Mouse (Mus musculus): ENCODE data around the gene Ugt1a1. TPM values are rescaled to one million over a fixed set of nuclear protein-coding genes. Genes with fewer than 3 reads are reported as not detected.
A peak's percentile ranks its signal among the peaks of the same experiment; 100 is the strongest.
"Not testable (repeated sequence)": the region's sequence is repeated elsewhere in the genome, so short reads cannot be mapped to it uniquely, and the experiment has no call there.

Gene Ugt1a1
- total RNA-seq, 2 experiments from 2014 or later, result not detected

GRCm38 (mm10) chr1:88218591-88218990, 6.8 kb downstream of the Ugt1a1 start:
- no peak for DNase-seq

- no peak for DNase-seq
Observed at GRCm38 (mm10) chr1:88219054-88219453, 7.3 kb downstream of the Ugt1a1 start.

- no peak for DNase-seq
Observed at GRCm38 (mm10) chr1:88220336-88220735, 8.6 kb downstream of the Ugt1a1 start.

GRCm38 (mm10) chr1:88222216-88222615, 10.5 kb downstream of the Ugt1a1 start:
- DNase-seq, result no peak

- DNase-seq, result peak; percentile 9
Observed at GRCm38 (mm10) chr1:88223011-88223515, 11.3 kb downstream of the Ugt1a1 start.

- peak; percentile 5 for DNase-seq
Observed at GRCm38 (mm10) chr1:88223591-88223990, 11.8 kb downstream of the Ugt1a1 start.

GRCm38 (mm10) chr1:88224029-88224776, 12.4 kb downstream of the Ugt1a1 start:
- DNase-seq, result peak; percentile 11

GRCm38 (mm10) chr1:88225301-88225700, 13.5 kb downstream of the Ugt1a1 start:
- DNase-seq, result not testable (repeated sequence)

GRCm38 (mm10) chr1:88225741-88226140, 14.0 kb downstream of the Ugt1a1 start:
- peak; percentile 6 for DNase-seq

GRCm38 (mm10) chr1:88226670-88227379, 15.1 kb downstream of the Ugt1a1 start, which contains the start of gene Mroh2a:
Mroh2a (plus strand) TSS chr1:88226986.
- DNase-seq, result peak; percentile 9

- DNase-seq, result peak; percentile 8
Observed at GRCm38 (mm10) chr1:88227482-88227881, 15.7 kb downstream of the Ugt1a1 start.

GRCm38 (mm10) chr1:88228121-88228520, 16.4 kb downstream of the Ugt1a1 start:
- peak; percentile 11 for DNase-seq

- DNase-seq, result no peak
Observed at GRCm38 (mm10) chr1:88229566-88229965, 17.8 kb downstream of the Ugt1a1 start.

GRCm38 (mm10) chr1:88229986-88230385, 18.2 kb downstream of the Ugt1a1 start:
- peak; percentile 20 for DNase-seq

GRCm38 (mm10) chr1:88230421-88230820, 18.7 kb downstream of the Ugt1a1 start:
- DNase-seq, result peak; percentile 10

GRCm38 (mm10) chr1:88230981-88231802, 19.4 kb downstream of the Ugt1a1 start:
- DNase-seq, result peak; percentile 4

GRCm38 (mm10) chr1:88231803-88232499, 20.2 kb downstream of the Ugt1a1 start:
- DNase-seq, result peak; percentile 8

- no peak for DNase-seq
Observed at GRCm38 (mm10) chr1:88232664-88233380, 21.1 kb downstream of the Ugt1a1 start.

- no peak for DNase-seq
Observed at GRCm38 (mm10) chr1:88233421-88234247, 21.9 kb downstream of the Ugt1a1 start.

GRCm38 (mm10) chr1:88234248-88234610, 22.5 kb downstream of the Ugt1a1 start:
- no peak for DNase-seq
